Mouse (Mus musculus) left cerebral cortex, postnatal 36 days (tissue): Measurements from ENCODE around the gene 9930022D16Rik. TPM values are rescaled to one million over a fixed set of nuclear protein-coding genes. Genes with fewer than 3 reads are reported as not detected.

ENCODE experiments used
- DNase-seq, 2 experiments: peaks; one replicate each; pipeline ENCODE4 v3.0.0; 2021 to 2022; ENCODE audit warnings: low spot score in 2 of 2, mixed read lengths in 1 of 2
- intact Hi-C: fragments of 180-260 bp; cut with DNase I; formaldehyde crosslinking; loops from one replicate; pipeline ENCODE4 v1.15.1; 2025
- total RNA-seq, 2 experiments: library from RNA; stranded (reverse); gene quantifications; 2 replicates each; pipeline ENCODE4 v1.2.3; 2021

The 9930022D16Rik gene
- total RNA-seq, result not detected

DNA sequence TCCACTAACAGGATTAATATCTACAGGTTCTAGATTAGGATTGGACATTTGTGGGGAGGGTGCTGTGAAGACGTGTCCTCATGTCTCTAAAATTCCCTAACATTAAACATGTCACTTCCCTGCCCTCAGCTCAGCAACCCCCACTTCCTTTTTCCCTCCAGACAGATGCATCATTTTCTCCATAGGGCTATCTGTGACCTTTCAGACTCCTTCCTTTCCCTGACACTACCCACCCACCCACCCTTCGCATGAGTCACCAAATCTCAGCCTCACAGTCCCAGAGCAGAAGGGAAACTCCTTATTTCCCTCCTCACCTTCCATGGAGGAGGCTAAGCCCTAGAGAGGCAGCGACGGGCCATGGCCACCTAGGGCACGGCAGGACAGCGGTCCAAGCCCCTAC is at the start of gene 9930022D16Rik:
Gene 9930022D16Rik, plus strand, starts transcription at position 301 of the 400 bp plus-strand sequence.
- intact Hi-C loops, result no loop called here
- DNase-seq, result no peak

DNA sequence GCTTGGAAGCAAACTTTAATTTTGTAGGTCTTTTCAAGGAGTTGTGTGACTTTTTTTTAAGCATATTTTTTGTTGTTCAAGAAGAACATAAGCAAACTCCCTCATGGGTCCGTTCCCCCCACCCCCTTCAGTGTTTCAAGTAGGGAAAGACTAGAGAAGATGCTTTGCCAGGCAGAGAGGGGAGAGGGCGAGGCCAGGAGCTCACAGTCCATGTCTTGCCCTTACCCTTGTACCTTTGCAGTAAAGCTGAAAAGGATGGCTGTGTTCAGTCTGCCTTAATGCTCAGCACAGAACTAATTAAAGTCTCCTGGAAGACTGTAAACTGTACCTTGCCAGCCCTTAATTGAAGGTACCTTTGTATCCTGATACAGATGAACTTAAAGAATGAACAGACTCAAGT is 49.4 kb upstream of the 9930022D16Rik start:
- intact Hi-C loops, result loop anchor here (5.0 kb wide), 1 partner anchor 63 kb away; the partner anchor contains the start of gene Amz2
- DNase-seq, result no peak

DNA sequence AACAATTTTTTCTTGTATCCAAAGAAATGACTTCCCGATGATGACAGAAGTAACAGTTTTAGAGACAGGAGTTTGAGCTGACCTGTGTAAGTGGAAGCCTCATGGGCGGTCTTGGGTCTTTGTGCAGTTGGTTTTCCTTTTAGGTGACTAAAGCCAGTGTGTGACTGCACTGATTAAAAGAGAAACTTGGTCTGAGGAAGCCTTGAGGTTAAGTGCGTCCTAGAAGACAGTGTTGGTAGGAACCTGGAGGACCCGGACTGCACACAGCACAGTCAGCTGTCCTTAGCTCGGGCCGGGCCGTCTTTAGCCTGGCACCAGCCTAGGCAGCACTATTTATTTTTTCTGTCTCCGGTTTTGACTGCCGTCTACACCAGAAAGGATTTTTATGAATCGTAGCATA is 48.8 kb upstream of the 9930022D16Rik start:
- intact Hi-C loops, result loop anchor here (5.0 kb wide), 1 partner anchor 62 kb away; the partner anchor contains the start of gene Amz2
- no peak for DNase-seq

GRCm38 (mm10) chr11:109365818-109366217 is 47.9 kb upstream of the 9930022D16Rik start:
- intact Hi-C loops, result no loop called here
- DNase-seq, result no peak

DNA sequence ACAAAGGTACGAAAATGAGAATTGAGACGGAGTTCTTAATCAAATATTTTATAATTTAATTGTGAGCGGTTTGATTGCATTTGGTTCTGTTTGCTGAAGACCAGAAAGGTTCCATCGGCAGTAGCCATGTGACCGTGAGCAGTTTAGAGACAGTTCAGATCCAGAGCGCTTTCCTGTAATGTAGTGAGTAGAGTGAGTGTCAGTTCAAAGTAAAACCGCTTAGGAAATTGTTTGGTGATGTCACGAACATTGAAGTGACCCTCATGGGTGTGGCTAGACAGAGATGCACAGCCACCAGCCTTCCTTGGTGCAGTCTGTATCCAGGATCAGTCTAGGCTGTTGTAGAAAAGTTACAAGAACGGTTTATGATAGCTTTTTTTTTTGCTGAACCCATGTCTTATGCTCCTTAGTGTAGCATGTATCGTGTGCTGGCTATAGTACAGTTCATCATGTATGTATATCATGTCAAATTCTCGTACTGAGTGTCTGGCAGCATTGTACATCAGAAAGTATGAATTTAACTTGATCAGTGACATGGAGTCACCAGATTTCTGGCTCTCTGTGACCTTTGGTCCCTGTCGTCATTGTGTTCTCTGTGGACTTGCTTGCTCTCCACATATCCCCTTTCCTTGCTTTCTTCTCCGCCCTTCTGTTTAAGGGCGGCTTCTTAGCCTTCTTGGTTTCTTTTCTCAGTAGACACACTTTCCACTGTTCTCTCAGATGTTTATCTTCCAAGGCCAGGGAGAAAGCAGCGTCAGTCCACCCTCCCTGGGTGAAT is 46.7 kb upstream of the 9930022D16Rik start:
- intact Hi-C loops, result no loop called here
- DNase-seq, result no peak

- intact Hi-C loops, result no loop called here
- no peak for DNase-seq
Observed at GRCm38 (mm10) chr11:109369026-109369637, 44.6 kb upstream of the 9930022D16Rik start.

DNA sequence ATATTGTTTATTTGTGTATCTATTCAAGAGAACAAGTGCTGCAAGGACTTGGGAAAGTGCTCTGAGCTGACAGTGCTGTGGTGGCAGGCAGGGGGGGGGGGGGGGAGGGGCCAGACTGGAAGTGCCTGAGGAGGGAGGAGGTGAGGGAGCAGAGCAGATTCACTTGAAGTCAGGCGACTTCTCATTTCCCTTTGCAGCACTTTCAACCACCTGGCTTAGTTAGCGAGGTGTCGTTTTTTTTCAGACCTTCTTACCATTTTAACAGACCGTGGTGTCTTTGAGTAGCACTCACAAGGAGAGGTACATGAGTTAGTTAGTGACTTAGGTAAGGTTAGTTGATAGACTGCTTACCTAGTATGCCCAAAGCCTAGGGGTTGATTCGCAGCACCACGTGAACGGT is 38.3 kb upstream of the 9930022D16Rik start:
- intact Hi-C loops, result no loop called here
- no peak for DNase-seq

DNA sequence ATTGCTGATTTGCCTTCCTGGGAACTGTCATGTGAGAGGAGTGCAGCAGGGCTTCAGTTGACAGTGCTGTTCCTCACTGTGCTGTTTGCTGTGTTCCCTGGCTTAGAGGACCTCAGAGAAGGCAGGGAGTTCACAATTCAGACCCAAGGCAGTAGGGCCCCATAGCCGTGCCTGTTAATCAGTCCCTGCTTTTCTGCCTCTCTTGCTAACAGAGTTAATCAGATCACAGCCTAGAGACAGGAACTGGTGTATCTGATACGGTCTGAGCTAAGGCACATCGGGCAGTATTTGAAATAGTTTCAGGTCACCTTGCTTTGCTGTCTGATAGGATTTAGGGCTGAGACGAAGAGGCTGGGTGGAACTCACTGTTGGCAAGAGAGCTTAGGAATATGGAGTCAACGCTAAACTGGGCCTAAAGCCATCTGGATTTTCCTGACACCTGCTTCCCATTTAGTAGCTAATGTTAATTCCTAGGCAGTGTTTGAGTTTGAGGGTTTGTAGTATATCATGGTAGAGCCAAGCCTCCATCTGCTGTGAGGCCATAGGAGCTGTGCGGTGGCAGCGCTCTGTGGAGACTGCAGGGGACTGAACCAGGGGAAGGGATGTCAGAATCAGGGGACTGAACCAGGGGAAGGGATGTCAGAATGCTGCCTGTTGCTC is 37.1 kb upstream of the 9930022D16Rik start:
- intact Hi-C loops, result no loop called here
- no peak for DNase-seq

DNA sequence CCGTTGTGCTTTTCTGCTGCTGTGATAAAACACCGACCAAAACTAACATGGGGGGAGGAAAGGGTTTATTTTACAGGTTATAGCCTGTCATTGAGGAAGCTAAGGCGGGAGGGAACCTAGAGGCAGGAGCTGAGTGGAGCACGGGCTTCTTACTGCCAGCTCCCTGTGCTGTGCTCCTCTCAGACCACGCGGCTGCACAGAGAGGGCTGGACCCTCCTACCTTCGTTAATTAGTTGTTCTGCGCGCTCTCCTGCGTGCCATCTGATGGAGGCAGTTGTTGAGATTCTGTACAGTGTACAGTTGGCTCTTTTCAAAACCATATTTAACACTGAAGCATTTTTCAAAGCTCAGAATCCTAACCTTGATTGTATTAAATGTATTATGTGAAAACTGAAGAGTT is 36.2 kb upstream of the 9930022D16Rik start:
- intact Hi-C loops, result no loop called here
- DNase-seq, result no peak

DNA sequence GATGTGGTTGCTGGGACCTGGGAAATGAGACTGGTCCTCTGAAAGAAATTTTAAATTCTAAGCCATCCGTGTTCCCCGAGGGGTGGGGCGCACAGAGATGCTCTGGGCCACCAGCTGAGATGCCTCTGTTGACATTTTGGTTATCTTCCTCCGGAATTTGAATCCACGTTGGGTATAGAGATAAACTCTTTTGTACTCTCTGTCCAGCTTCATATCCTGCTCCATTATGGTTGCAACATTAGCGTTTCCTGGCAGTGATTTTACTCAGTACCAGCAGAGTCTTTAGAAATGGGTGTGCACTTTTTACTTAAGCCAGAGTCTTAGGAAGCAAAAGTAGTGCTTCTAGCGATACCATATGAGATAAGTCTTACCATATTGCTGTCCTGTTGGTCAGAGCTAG is 35.7 kb upstream of the 9930022D16Rik start:
- intact Hi-C loops, result no loop called here
- DNase-seq, result no peak

GRCm38 (mm10) chr11:109380662-109381061 is 33.1 kb upstream of the 9930022D16Rik start:
- DNase-seq, result no peak
- intact Hi-C loops, result no loop called here

DNA sequence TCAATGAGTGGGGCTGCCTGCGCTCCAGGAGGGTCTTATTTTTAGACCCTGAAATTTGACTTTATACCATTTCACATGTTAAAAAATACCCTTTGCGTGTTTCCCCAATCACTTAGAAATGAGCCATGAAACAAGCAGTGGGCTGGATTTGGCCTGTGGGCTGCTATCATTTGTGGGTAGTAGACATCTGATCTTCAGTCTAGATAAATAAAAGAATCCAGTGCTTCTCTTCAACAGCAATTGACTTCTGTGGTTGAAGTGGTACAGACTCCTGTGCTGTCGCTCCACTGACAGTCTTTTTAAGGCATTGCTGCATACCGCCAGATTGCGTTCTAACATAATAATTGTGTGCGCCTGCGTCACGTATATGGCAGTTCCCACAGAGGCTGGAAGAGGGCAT is 28.4 kb upstream of the 9930022D16Rik start:
- DNase-seq, result no peak
- intact Hi-C loops, result no loop called here

GRCm38 (mm10) chr11:109389046-109389445 is 24.7 kb upstream of the 9930022D16Rik start:
- no peak for DNase-seq
- intact Hi-C loops, result no loop called here

DNA sequence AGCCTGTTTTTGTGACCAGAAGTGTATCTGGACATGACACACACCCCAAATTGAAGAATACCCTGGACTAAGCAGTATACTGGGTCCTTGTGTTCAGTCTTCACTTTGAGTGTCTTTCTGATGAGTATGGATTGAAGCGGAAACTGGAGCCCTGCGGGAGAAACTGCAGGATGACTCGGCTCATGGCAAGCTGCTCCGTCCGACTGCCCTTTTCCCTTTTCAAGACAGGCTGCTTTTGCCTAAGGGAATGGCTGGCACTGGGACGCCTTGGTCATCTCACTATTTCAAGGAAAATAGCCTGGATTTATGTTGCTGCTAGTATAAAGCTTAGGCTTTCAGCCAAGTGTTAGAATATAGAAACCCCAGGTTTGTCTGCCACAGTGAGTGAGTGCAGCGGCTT is 22.5 kb upstream of the 9930022D16Rik start:
- no peak for DNase-seq
- intact Hi-C loops, result no loop called here

DNA sequence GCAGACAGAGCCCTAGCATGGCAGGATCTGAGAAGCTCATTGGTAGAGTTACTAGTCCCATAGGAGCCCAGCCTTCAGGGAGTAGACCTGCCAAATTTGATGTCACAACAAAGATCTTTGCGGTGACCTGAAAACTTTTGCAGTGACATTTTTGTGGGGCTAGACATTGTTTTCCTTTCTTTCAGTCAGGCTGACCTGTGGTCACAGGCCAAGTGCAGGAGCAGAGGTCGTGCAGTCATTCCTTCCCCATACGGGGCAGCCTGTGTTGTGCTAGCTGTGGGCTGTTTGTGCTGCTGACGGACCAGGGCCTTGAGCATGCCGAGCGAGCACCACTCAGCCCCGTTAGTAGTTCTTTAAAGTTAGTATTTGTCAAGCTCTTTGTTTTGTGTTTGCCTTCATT is 22.0 kb upstream of the 9930022D16Rik start:
- DNase-seq, result no peak
- intact Hi-C loops, result no loop called here

DNA sequence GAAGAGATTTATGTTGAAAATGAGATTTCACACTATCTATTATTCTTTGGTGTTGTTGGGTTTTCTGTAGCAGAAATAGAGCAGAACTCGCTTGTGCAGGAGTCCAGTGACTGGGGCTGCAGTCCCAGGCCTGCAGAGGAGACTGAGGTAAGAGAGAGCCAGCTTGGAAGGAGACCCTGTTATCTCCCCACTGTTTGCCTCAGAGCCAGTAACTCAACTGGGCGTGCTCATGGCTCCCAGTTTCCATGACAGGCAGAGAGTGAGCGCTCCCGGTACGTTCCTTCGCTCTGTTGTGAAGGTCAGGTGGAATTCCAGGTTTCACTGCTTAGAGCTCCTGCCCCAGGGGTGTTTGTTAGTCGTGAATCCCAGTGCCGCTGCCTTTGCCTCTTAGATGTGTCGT is 21.1 kb upstream of the 9930022D16Rik start:
- DNase-seq, result no peak
- intact Hi-C loops, result no loop called here

- DNase-seq, result no peak
- intact Hi-C loops, result no loop called here
Observed at GRCm38 (mm10) chr11:109394758-109395157, 19.0 kb upstream of the 9930022D16Rik start.

GRCm38 (mm10) chr11:109395291-109395690 is 18.4 kb upstream of the 9930022D16Rik start:
- no peak for DNase-seq
- intact Hi-C loops, result no loop called here

DNA sequence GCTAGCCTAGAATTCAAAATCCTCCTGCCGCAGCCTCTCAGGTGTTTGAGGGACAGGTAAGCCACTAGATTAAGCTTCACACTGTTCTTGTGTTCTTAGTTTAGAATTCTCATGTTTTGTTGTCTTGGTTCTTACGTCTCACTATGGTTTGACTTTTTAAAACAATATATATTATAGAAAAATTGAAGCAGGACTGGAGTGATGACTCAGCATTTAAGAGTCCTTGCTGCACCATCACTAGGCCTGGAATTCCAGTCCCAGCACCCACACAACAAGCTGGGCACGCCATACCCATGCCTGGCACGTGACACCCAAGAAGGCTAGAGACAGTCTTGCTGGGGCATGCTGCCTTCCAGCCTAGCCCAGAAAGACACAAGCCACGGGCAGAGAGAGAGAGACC is 7.3 kb upstream of the 9930022D16Rik start:
- intact Hi-C loops, result no loop called here

GRCm38 (mm10) chr11:109410197-109410980 is 3.3 kb upstream of the 9930022D16Rik start:
- intact Hi-C loops, result no loop called here
- DNase-seq, result no peak

More for the DNA sequence above, 7.3 kb upstream of the 9930022D16Rik start:
- DNase-seq, result no peak
